Mouse (Mus musculus): ENCODE measurements around the gene Evx2. TPM values are rescaled to one million over a fixed set of nuclear protein-coding genes. Genes with fewer than 3 reads are reported as not detected.

The Evx2 gene
- total and polyA plus RNA-seq, 3 experiments = not detected

DNA sequence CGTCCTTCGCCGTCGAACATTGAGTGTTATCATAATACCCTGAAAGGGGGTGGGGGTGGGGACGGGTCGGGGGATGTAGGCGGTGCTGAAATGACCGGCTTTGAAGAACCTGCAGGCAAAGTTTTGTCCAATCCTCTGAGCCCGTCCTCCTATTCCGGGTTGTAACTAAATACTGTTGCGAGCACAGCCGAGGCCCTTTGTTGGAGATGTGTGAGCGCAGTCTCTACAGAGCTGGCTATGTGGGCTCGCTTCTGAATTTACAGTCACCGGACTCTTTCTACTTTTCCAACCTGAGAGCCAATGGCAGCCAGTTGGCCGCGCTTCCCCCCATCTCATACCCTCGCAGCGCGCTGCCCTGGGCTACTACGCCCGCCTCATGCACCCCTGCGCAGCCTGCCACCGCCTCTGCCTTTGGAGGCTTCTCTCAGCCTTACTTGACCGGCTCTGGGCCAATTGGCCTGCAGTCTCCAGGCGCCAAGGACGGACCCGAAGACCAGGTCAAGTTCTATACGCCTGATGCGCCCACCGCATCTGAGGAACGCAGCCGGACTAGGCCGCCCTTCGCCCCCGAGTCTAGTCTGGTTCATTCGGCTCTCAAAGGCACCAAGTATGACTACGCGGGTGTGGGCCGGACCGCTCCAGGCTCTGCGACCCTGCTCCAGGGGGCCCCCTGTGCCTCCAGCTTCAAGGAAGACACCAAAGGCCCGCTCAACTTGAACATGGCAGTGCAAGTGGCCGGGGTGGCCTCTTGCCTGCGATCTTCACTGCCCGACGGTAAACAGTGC lies 15.7 kb upstream of the Evx2 start, which contains the start of gene Hoxd12:
Gene Hoxd12 (plus strand): TSS at position 133 of the 785 bp plus-strand sequence.
- no peak within 1 kb of the TSS for H3K9ac ChIP-seq (ENCODE audit: control insufficient read depth, low read depth, low read length, poor library complexity, severe bottlenecking)
- DNase-seq (ENCODE audit: low read depth, low spot score) = no peak
- peaks cover 2 to 3% of the 10 kb centered on the region in 2 experiments; a peak in 3 of 4 replicates for H3K27me3 ChIP-seq (ENCODE audit: control insufficient read depth in 1 of 2, insufficient read depth in 2 of 2, low read length in 2 of 2)
- H3K4me3 ChIP-seq (ENCODE audit: control insufficient read depth in 1 of 2, insufficient read depth in 1 of 2, low read depth in 2 of 2, low read length in 2 of 2) = no peak within 1 kb of the TSS
- TF ChIP-seq E2F4 (IDR thresholded peaks at IDR 0.05; ENCODE audit: borderline replicate concordance, low read depth, low read length) (no peak), JUND (IDR thresholded peaks at IDR 0.05; ENCODE audit: low read depth, low read length) (no peak), GATA1 (IDR thresholded peaks at IDR 0.05; ENCODE audit: low read depth, low read length) (no peak), ELF1 (IDR thresholded peaks at IDR 0.05; ENCODE audit: low read depth, low read length) (no peak), TCF12 (IDR thresholded peaks at IDR 0.05; ENCODE audit: low read depth, low read length) (no peak), HCFC1 (IDR thresholded peaks at IDR 0.05; ENCODE audit: low read depth, low read length) (no peak), MEF2A (IDR thresholded peaks at IDR 0.05; ENCODE audit: extremely low read depth, insufficient replicate concordance, low read depth, low read length, poor library complexity, severe bottlenecking) (no peak)
- no peaks in the 10 kb centered on the region for H3K4me1 ChIP-seq (ENCODE audit: control insufficient read depth in 1 of 2, insufficient read depth in 2 of 2, low read length in 2 of 2)
- H3K36me3 ChIP-seq (ENCODE audit: control insufficient read depth in 1 of 2, insufficient read depth in 2 of 2, low read length in 2 of 2) = no peaks in the 10 kb centered on the region
- no peaks in the 10 kb centered on the region for H3K9me3 ChIP-seq (replicated peaks; ENCODE audit: insufficient read depth, low read length)
- no peaks in the 10 kb centered on the region for H3K79me2 ChIP-seq (ENCODE audit: control insufficient read depth, insufficient read depth, low read length, poor library complexity)
- no peak within 1 kb of the TSS for H3K27ac ChIP-seq (ENCODE audit: control insufficient read depth, low read depth, low read length)

DNA sequence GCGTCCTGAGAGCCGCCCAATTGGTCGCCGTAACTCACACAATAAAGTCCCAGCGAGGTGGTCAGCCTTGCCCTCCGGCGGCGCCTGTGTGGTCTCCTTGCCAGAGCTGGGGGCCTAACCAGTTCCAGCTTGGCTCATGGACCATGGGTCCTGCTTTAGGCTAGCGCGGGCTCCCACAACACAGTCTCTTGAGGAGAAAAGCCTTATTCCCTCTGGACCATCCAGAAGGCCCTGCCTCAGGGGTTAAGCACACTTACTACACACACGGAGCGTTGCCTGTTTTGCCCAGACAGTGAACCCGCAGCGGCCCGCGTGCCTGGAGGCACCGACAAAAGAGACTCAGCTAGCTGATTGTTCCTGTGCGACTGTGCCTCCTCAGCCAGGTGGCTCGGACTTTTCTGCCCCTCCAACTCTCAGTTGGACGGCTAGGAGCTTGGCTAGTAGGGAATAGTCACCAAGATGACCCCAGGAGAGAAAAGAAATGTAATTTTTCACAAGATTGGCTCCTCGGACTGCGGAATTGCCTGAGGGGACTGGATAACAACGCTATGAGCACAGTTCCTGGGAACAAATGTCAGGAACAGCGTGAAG lies 14.6 kb upstream of the Evx2 start:
- Histone ChIP-seq H3K79me2 (ENCODE audit: control insufficient read depth, insufficient read depth, low read length, poor library complexity) (no peaks in the 10 kb centered on the region), H3K27me3 (ENCODE audit: control insufficient read depth in 1 of 2, insufficient read depth in 2 of 2, low read length in 2 of 2) (peaks cover 2 to 3% of the 10 kb centered on the region in 2 experiments; a peak in 3 of 4 replicates), H3K27ac (ENCODE audit: control insufficient read depth, low read depth, low read length) (no peak overlapping the region), H3K9me3 (replicated peaks; ENCODE audit: insufficient read depth, low read length) (no peaks in the 10 kb centered on the region), H3K4me3 (ENCODE audit: control insufficient read depth in 1 of 2, insufficient read depth in 1 of 2, low read depth in 2 of 2, low read length in 2 of 2) (no peak overlapping the region), H3K9ac (ENCODE audit: control insufficient read depth, low read depth, low read length, poor library complexity, severe bottlenecking) (no peak overlapping the region), H3K36me3 (ENCODE audit: control insufficient read depth in 1 of 2, insufficient read depth in 2 of 2, low read length in 2 of 2) (no peaks in the 10 kb centered on the region), H3K4me1 (ENCODE audit: control insufficient read depth in 1 of 2, insufficient read depth in 2 of 2, low read length in 2 of 2) (no peaks in the 10 kb centered on the region)
- TF ChIP-seq CTCF (IDR thresholded peaks at IDR 0.05 in 2 of 3, conservative IDR thresholded peaks at IDR 0.05 in 1 of 3; ENCODE audit: control insufficient read depth in 1 of 3, insufficient read depth in 1 of 3, low read depth in 2 of 3, low read length in 3 of 3, poor library complexity in 1 of 3, severe bottlenecking in 1 of 3) = no peak
- TF ChIP-seq GATA1 (IDR thresholded peaks at IDR 0.05; ENCODE audit: low read depth, low read length) = no peak
- TF ChIP-seq CHD1 (IDR thresholded peaks at IDR 0.05; ENCODE audit: low read depth, low read length) = no peak
- no peak for TF ChIP-seq ZKSCAN1 (IDR thresholded peaks at IDR 0.05; ENCODE audit: low read depth, low read length)
- TF ChIP-seq MYB (IDR thresholded peaks at IDR 0.05; ENCODE audit: low read depth, low read length) = no peak
- TF ChIP-seq ZC3H11A (IDR thresholded peaks at IDR 0.05; ENCODE audit: low read depth, low read length) = no peak
- TF ChIP-seq USF2 (IDR thresholded peaks at IDR 0.05; ENCODE audit: borderline replicate concordance in 1 of 2, insufficient read depth in 1 of 2, low read depth in 1 of 2, low read length in 2 of 2) = no peak
- no peak for TF ChIP-seq E2F4 (IDR thresholded peaks at IDR 0.05; ENCODE audit: borderline replicate concordance, low read depth, low read length)
- no peak for TF ChIP-seq JUND (IDR thresholded peaks at IDR 0.05; ENCODE audit: low read depth, low read length)
- no peak for TF ChIP-seq BHLHE40 (IDR thresholded peaks at IDR 0.05; ENCODE audit: borderline replicate concordance, low read depth, low read length)
- no peak for TF ChIP-seq NELFE (IDR thresholded peaks at IDR 0.05; ENCODE audit: low read depth, low read length)
- TF ChIP-seq ETS1 (IDR thresholded peaks at IDR 0.05; ENCODE audit: low read depth, low read length) = no peak
- DNase-seq (ENCODE audit: low read depth, low spot score) = no peak
